Mouse (Mus musculus) midbrain, embryonic 14.5 days (tissue): ENCODE measurements around the gene Hira. TPM values are rescaled to one million over a fixed set of nuclear protein-coding genes. Genes with fewer than 3 reads are reported as not detected.
"Not testable (repeated sequence)": the region's sequence is repeated elsewhere in the genome, so short reads cannot be mapped to it uniquely, and the experiment has no call there.

Source experiments
- ATAC-seq: fragments of 200-750 bp; cut with Nextera tagmentation; 2 replicates; pipeline ENCODE4 v1.8.0; 2017; ENCODE audit warnings: moderate number of reproducible peaks, moderate library complexity; ENCODE audit not compliant: low FRiP score, low TSS enrichment
- DNase-seq: peaks from one replicate; pipeline ENCODE4 v3.0.0-alpha.2; 2015
- H3K27ac ChIP-seq: fragments of 300-500 bp; sonication (generic); replicated peaks from 2 replicates; pipeline ENCODE4 v1.5.1; 2014; ENCODE audit warnings: mild to moderate bottlenecking, low read depth, low read length, moderate library complexity
- H3K27me3 ChIP-seq: fragments of 300-500 bp; sonication (generic); 2 replicates; pipeline ENCODE4 v1.6.1; 2014; ENCODE audit warnings: low read length, control low read depth, mixed read lengths; ENCODE audit not compliant: control insufficient read depth, insufficient read depth
- H3K36me3 ChIP-seq: fragments of 300-500 bp; sonication (generic); 2 replicates; pipeline ENCODE4 v1.6.1; 2014; ENCODE audit warnings: low read length, control low read depth; ENCODE audit not compliant: control insufficient read depth, insufficient read depth
- H3K4me1 ChIP-seq: fragments of 300-500 bp; sonication (generic); 2 replicates; pipeline ENCODE4 v1.6.1; 2014; ENCODE audit warnings: mild to moderate bottlenecking, antibody characterized with exemption, low read length, control low read depth; ENCODE audit not compliant: control insufficient read depth, insufficient read depth
- H3K4me2 ChIP-seq: fragments of 300-500 bp; sonication (generic); 2 replicates; pipeline ENCODE4 v1.6.1; 2014; ENCODE audit warnings: mild to moderate bottlenecking, low read length, moderate library complexity
- H3K4me3 ChIP-seq: fragments of 300-500 bp; sonication (generic); replicated peaks from 2 replicates; pipeline ENCODE4 v1.5.1; 2014; ENCODE audit warnings: low read depth, low read length
- H3K9ac ChIP-seq: fragments of 300-500 bp; sonication (generic); replicated peaks from 2 replicates; pipeline ENCODE4 v1.6.1; 2014; ENCODE audit warnings: mild to moderate bottlenecking, low read length, moderate library complexity
- H3K9me3 ChIP-seq: fragments of 300-500 bp; sonication (generic); 2 replicates; pipeline ENCODE4 v1.6.1; 2016; ENCODE audit warnings: low read length, control low read depth, mixed read lengths; ENCODE audit not compliant: control insufficient read depth
- WGBS: fragments of 180-500 bp; shearing (Covaris S2); extraction: QIAGEN DNeasy Blood & Tissue Kit; methylation state at CpG from one replicate; pipeline ENCODE4 v1.1.7; 2014; 5-methylcytosine and 5-hydroxymethylcytosine counted together
- polyA plus RNA-seq: library from polyadenylated mRNA; unstranded; fragments of >200 nt; fragmentation: Nextera tagmentation; extraction: Ambion mirVana; gene quantifications from 2 replicates; pipeline ENCODE4 v1.2.1, GENCODE M21; 2014

Hira gene
- polyA plus RNA-seq, 1 experiment from 2014 or later = 23.4 TPM

DNA sequence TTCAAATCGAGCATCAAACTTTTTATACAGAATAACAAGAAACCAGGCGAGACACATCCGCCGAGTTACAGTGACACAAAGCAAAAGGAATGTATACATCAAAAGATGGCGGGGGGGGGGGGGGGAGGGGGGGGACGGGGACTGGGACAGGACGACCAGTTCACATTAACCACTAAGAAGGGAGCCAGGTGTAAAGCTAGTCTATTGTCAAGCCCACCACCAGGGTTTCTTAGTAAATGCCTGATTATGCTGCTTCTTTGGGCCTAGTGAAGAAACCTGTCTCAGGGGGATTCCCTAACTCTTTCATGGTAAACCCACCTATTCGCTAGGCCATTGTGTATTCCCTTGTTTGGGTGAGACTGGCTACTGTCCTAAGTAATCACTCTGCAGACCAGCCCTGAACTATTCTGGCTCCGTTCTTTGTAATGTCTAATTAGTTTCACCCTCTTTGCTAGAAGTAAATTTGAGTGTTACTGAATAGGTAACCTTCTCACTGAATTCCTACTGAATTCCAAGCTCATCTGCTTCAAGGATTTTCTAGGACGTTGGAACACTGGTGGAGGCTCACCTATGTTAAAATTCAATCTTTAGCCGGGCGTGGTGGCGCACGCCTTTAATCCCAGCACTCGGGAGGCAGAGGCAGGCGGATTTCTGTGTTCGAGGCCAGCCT lies 27.2 kb upstream of the Hira start:
- not testable (repeated sequence) for DNase-seq, H3K4me3 ChIP-seq, H3K27ac ChIP-seq, H3K4me2 ChIP-seq, H3K4me1 ChIP-seq, H3K36me3 ChIP-seq, H3K27me3 ChIP-seq, H3K9me3 ChIP-seq, ATAC-seq, H3K9ac ChIP-seq
- WGBS = 89% methylated on average over 15 of the region's 17 CpGs

DNA sequence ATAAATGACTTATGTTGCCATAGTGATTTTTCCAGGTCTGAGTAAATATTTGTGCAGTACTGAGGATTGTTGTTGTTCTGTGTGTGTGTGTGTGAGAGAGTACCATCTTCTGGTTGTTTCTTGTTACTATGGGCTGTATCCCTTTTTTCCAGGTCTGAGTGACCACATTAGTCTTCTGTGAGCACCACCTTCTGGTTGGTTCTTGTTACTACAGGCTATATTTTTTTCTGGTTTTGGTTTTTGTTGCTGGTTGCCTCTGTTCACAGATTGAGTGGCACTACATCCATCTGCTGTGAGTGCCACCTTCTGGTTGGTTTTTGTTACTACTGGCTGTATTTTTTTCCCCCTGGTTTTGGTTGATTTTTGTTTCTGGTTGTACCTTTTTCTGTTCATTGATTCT lies 18.3 kb upstream of the Hira start:
- peak; percentile 72 for DNase-seq
- Histone ChIP-seq H3K4me3 (no peak overlapping the region), H3K9ac (no peak overlapping the region), H3K9me3 (no peaks in the 10 kb centered on the region), H3K4me2 (no peak overlapping the region), H3K36me3 (no peaks in the 10 kb centered on the region), H3K27me3 (no peaks in the 10 kb centered on the region), H3K4me1 (no peaks in the 10 kb centered on the region), H3K27ac (no peak overlapping the region)
- ATAC-seq = no peak

DNA sequence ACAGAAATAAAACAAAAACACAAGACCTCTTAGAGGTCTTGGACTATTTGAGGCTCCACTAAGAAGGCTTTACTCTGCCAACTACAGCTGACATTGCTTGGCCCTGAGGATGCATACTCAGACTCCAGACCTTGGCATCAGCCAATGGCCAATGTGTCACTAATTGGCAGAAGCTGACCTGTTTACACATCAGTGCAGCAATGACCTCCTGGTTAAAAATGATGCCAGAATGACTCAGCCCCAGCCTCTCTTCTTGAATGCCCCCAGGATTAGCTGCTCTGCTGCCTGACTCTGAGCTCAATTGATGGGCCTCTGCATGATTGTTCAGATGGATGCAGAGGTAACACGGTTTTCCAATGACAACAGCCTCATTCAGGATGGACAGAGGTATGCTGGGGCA lies 16.7 kb upstream of the Hira start:
- Histone ChIP-seq H3K9me3 (no peaks in the 10 kb centered on the region), H3K36me3 (no peaks in the 10 kb centered on the region), H3K27ac (no peak overlapping the region), H3K27me3 (no peaks in the 10 kb centered on the region), H3K4me1 (no peaks in the 10 kb centered on the region), H3K4me3 (no peak overlapping the region), H3K4me2 (no peak overlapping the region), H3K9ac (no peak overlapping the region)
- WGBS = 73% methylated on average over 1 of the region's 1 CpGs
- ATAC-seq (no peak), DNase-seq (no peak)

DNA sequence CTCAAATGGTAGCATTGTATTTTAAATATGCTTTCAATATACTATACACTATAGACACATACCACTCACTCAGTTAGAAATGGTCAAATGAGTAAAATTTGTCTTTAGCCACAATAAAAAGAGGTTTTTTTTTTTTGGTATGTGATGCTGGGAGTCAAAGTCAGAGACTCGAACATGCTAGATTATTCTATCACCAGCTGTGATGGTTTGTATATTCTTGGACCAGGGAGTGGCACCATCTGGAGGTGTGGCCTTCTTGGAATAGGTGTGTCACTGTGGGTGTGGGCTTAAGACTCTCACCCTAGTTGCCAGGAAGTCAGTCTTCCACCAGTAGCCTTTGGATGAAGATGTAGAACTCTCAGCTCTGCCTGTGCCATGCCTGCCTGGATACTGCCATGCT lies 6.3 kb upstream of the Hira start:
- not testable (repeated sequence) for H3K9me3 ChIP-seq, DNase-seq, H3K4me1 ChIP-seq, ATAC-seq, H3K9ac ChIP-seq, H3K4me2 ChIP-seq, H3K27ac ChIP-seq, H3K27me3 ChIP-seq, H3K4me3 ChIP-seq
- 94% methylated on average over 1 of the region's 1 CpGs for whole genome bisulfite sequencing
- peaks cover 32% of the 10 kb centered on the region for H3K36me3 ChIP-seq

DNA sequence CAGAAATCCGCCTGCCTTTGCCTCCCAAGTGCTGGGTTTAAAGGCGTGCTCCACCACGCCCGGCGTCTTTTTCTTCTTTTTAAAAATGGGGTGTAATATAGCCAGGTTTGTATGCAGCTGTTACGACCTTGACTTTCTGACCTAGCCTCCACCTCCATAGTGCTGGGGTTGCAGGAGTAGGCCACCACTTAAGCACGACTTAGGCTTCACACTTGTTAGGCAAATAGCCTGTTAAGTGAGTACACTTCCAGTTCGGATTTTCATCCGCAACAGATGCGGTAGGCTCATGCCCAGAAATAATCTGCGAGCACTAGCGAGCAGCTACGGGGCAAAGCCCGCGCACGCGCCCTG lies 771 bp upstream of the Hira start:
- peak overlapping the region; percentile 95 for H3K27ac ChIP-seq
- no peaks in the 10 kb centered on the region for H3K9me3 ChIP-seq
- peaks cover 35% of the 10 kb centered on the region for H3K36me3 ChIP-seq
- H3K4me1 ChIP-seq = peaks cover 13% of the 10 kb centered on the region
- peak overlapping the region; percentile 78 for H3K4me2 ChIP-seq
- under 1% methylated on average over 17 of the region's 17 CpGs for WGBS
- DNase-seq (no peak), ATAC-seq (no peak)
- H3K4me3 ChIP-seq = peak overlapping the region; percentile 88
- H3K27me3 ChIP-seq = no peaks in the 10 kb centered on the region
- H3K9ac ChIP-seq = peak overlapping the region; percentile 95

DNA sequence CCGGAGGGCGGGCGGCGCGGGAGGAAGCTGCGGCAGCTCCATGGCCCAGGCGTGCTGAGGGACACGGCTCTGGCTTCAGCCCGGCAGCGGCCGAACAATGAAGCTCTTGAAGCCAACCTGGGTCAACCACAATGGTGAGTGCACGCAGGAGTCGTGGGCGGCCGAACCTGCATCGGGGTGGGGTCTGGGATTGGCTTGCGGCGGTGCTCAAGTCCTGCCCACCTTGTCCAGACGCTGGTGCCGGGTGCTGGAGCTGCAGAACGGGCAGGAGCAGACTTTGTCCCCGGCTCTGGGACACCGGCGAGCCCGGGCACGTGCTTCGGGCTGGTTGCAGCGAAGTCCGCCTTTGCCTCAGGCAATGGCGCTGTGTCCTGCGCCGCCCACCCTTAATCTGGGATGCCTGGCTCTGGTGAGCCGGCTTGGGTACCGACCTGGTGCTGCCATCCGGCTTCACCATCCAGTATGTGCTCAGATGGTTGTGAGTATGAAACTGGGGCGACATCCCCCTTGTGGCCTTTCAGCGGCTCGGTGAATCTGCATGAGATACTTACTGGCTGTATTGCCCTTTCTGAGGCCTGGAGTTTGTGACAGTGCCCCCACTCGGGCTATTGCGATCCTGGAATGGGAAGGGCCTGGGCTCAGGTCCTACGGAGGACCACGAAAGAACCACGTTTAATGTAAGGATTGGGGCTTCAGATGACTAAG lies 701 bp downstream of the Hira start:
- peaks cover 22% of the 10 kb centered on the region for H3K36me3 ChIP-seq
- H3K4me1 ChIP-seq = peaks cover 13% of the 10 kb centered on the region
- WGBS = under 1% methylated on average over 43 of the region's 43 CpGs
- no peaks in the 10 kb centered on the region for H3K27me3 ChIP-seq
- H3K4me3 ChIP-seq = peak overlapping the region; percentile 88
- peak overlapping the region; percentile 95 for H3K9ac ChIP-seq
- ATAC-seq = peak; percentile 51
- H3K9me3 ChIP-seq = no peaks in the 10 kb centered on the region
- H3K27ac ChIP-seq = peak overlapping the region; percentile 95
- H3K4me2 ChIP-seq = peak overlapping the region; percentile 78
- peak; percentile 81 for DNase-seq

DNA sequence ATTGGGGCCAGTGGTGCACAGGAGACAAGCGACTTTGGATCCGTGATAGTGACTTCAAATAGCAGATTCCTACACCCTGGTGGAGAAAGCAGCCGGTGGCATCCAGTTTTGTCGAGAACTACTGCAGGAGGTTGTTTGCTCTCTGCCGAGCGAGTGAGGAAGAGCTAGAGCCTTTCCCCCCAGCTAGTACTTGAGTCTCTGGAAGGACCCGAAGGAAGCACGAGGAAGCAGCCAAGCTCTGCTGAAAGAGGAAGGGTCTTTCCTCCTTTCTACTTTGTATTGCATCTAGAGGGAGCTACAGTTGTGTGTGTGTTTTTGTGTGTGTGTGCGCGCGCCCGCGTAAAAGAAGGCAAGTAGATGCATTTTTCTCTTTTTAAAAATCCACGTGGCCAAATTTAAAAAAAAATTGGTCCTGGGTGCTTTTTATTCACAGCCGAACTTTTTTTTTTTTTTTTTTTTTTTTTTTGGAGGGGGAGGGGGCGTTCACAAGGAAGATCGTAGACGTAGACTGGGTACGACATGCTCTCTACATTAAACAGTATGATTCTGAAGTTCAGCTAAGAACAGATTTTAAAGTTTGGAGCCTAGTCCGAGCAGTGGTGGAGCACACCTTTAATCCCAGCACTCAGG lies 1.4 kb downstream of the Hira start:
- Histone ChIP-seq H3K4me2 (peak overlapping the region; percentile 78), H3K4me3 (peak overlapping the region; percentile 88), H3K27ac (peak overlapping the region; percentile 95), H3K4me1 (peaks cover 13% of the 10 kb centered on the region), H3K36me3 (peaks cover 15% of the 10 kb centered on the region), H3K9me3 (no peaks in the 10 kb centered on the region), H3K27me3 (no peaks in the 10 kb centered on the region), H3K9ac (peak overlapping the region; percentile 95)
- no peak for ATAC-seq
- 27% methylated on average over 20 of the region's 20 CpGs for WGBS
- DNase-seq = no peak

DNA sequence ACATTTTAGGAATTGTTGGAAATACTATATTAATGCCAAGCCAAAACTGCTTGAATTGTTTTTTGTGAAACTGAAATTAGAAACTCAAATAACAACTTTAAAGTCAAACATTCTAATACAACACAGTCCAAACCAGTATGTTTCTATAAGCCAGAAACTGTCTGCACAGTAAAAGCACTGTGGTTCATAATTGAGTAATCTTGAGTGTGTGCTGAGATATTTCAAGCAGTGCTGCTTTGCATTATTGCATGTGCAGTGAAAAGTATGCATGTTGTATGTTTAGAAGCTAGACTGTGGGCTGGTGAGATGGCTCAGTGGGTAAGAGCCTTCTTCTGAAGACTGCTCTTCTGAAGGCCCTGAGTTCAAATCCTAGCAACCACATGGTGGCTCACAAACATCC lies 7.2 kb downstream of the Hira start:
- H3K4me1 ChIP-seq = peaks cover 12% of the 10 kb centered on the region
- ATAC-seq = no peak
- H3K9ac ChIP-seq = no peak overlapping the region
- H3K27ac ChIP-seq = no peak overlapping the region
- no peaks in the 10 kb centered on the region for H3K9me3 ChIP-seq
- H3K4me3 ChIP-seq = no peak overlapping the region
- no peak overlapping the region for H3K4me2 ChIP-seq
- 0 out of 2 replicates have a peak, but pooled peaks cover 6% of the 10 kb centered on the region for H3K36me3 ChIP-seq
- DNase-seq = no peak
- H3K27me3 ChIP-seq = no peaks in the 10 kb centered on the region
